Mouse (Mus musculus) yolk sac, embryonic 10.5 days (tissue): ENCODE data around the gene Desi2.
A peak's percentile ranks its signal among the peaks of the same experiment; 100 is the strongest.
"Not testable (repeated sequence)": the region's sequence is repeated elsewhere in the genome, so short reads cannot be mapped to it uniquely, and the experiment has no call there.

Experiments used
- DNase-seq: peaks from one replicate; pipeline ENCODE4 v3.0.0-alpha.2; 2017; ENCODE audit warnings: low spot score

The Desi2 gene

DNA sequence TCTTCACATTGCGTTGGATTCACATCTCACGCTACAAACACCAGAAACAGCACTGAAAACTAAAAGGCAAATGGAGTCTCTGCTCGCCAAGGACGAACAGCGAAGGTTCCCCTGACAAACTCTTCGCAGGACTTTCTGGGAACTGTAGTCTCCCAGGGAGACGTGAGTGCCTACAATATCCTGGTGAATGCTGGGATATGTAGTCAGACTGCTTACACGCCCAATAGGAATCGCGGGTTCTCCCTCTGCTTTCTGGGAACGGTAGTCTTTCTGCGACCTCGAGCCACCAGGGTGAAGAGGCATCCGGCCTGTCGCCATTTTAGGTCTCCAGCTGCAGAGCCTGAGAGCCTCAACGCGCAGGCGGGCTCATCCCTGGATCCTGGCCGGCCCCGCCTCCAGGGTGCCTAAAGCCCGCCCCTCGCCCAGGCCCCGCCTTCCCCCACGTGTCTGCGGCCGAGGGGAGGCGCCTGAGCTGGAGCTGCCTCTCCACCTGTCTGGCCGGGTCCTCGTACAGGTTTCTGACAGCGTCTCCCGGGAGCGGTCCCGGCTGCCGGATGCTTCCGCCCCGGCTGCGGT lies at the start of gene Desi2:
TSS of gene Desi2 (plus strand) at position 202 of the 576 bp plus-strand sequence.
- peak; percentile 96 for DNase-seq

DNA sequence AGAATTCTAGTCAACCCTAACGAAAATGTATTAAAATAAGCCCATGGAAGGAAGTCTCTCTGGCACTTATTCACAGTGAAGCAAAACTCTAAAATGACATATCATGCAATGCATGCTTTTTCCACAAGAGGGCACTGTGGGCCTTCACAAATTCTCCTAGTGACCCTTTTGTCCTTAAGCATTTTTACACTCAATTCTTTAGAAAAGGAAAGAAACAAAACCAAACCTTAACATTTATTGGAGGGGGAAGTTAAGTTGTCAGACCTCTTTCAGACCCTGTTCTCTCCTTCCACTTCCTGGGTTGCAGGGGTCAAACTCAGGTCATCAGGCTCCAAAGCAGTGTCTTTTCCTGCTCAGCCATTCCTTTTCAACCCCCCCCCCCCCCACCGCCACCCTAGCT lies 40.7 kb upstream of the Desi2 start:
- DNase-seq, result not testable (repeated sequence)

DNA sequence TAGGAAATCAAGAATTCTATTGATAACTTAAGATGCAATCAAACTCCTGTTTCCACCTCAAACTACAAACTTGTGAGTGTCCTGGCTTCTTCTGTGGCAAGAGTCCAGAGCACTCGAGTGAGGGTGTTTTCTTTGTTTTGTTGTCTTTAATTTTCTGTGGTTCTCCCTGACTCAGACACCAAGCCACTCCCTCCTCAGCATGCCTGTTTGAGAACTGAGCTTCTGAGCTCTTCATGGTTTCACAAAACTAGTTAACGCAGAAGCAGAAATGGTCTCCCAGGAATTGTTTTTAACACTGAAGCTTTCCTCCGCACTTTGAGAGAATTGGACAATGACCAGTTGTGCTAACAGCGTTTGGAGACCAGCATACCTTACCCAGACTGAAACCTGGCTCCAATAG lies 40.3 kb upstream of the Desi2 start:
- not testable (repeated sequence) for DNase-seq

DNA sequence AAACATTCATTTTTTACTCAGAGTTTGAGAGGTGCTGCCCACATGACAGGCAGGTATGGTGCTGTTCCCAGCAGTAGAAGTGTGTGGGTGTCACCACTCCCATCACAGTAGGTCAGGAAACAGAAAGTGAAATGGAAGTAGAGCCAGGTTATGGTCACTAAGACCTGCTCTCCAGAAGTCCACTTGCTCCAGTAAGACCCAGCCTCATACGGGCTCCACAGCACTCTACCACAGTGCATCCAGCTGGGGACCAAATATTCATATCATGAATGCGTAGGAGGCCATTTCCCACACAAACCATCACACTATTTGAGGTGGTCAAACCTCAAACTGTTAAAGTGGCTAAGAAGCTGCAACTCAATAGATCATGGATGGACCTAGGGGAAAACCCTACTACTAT lies 5.0 kb upstream of the Desi2 start:
- no peak for DNase-seq

DNA sequence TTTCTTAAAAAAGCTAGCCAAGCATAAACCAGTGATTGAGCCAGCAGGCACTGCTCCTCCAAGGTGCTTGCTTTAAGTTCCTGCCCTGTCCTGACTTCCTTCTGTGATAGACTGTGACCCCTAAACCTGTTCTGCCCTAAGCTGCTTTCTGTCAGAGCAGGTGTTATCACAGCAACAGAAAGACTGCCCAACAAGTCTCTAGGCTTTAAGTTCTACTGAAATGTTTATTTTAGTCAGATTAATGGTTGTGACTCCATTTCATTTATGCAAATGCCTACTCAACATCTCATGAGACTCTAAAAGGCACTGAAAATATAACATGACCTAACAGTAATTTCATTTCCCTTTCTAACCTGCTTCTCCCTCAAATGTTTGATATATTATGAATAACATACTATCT lies 1.6 kb upstream of the Desi2 start:
- DNase-seq, result no peak

DNA sequence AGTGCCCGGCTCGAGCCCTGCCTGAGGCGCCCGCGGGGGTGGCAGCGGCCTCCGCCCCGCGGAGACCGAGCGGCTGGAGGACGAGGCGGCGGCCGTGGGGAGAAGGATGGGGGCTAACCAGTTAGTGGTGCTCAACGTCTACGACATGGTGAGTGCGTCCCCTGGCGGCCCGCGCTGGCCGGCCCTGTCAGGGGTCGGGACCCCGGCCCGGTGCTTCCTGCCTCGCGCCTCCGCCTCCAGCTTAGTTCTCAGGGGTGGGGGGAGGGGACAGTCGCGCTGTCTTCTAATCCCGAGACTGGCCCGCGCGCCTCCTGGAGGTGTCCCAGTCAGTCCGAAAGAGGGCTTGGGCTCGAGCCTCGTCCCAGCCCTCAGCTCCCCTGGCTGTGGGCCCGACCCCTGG lies 593 bp downstream of the Desi2 start:
- not testable (repeated sequence) for DNase-seq

DNA sequence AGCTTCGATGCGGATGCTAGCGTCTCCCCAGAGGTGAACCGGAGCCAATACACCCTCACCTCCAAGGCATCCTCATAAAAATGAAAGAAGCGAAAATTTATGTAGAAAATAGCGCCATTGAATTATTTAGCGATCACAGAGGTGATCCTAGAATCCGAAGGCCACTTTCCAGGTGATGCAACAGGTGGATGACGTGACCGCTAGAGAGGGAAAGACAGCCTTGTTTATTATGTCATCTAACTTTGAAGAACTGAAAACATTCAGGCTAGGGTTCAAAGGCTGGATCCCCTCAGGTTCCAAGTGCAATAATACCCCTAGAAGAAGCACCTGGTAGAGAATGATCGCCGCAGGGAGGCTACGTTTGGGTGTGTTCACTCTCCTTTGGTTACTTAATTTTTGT lies 1.2 kb downstream of the Desi2 start:
- DNase-seq, result peak; percentile 47

DNA sequence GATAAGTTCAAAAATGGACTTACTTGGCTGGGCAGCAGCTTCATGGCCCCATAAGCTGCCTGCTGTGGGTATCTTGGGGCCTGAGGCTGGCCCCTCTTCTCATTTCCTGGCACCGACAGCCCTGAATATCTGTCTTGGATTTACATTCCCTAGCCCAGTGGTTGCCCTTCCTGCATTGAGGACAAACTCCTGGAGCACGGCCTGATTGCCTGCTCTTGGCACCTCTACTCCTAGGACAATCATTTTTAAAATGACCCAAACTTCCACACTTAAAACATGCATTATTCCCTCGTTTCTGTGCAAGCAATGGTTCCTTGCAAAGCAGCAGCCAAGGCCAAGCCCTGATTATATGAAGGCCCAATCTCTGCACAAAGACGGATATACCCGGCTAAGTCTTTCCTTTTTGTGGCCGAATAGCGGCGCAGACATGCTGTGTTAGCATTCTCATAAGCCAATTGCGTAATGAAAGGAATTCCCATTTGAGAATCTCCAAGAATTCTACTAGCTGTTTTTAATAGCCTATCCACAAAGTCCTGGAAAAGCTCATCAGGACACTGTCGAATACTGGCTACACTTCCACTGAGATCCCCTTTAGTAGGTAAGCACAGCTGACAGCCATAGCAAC lies 18.6 kb downstream of the Desi2 start:
- DNase-seq, result no peak

DNA sequence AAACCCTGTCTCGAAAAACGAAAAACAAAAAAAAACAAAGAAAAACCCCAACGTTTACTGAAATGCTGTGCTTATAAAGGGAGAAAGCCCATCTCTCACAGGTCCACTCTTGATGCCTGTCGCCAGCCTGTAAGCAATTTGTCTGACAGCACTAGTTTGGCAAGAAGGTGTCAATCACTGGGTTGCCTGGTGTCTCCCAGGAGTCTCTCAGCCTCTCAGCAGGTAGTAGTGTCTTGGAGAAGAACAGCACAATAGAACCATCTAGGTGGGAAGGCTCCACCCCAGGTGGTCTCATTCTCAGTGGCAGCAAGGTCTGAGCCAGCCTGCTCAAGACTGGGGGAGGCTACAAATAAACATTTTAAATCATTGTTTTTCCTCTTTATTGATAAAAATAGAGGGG lies 20.6 kb downstream of the Desi2 start:
- not testable (repeated sequence) for DNase-seq

DNA sequence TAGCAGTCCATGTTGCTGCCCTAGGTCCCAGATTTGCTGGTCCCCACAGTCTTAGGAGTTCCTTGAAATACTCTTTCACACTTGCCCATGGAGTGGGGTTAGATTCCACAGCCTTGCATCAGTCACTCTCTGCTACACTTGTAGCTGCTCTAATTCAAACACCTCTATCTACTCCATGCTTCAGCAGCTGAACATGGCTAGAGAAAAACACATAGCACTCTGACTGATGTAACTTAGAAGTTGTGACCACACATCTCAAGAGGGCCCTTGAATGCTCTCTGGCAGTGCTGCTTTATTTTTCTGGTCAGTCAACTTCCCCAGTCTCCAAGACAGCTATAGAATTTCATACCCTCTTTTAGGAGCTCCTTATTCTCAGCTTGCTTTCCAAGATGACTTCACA lies 22.7 kb downstream of the Desi2 start:
- DNase-seq, result no peak

DNA sequence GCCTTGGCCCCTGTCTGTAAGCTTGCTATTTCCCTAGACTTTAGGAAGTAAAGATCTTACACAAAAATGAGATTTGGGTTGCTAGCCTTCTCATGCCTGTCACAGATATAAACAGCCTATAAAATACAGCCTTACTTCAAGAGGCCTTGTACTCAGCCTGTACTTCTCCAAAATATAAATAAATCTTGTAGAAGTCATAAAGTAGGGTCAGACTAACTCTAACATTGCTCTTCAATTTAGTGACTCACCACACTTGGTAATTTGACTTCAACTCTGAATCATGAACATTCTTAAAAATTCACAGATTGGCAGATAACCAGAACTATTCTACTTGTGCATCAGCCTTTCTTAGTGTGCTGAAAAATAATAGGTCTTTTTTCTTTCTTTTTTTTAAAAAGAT lies 29.9 kb downstream of the Desi2 start:
- DNase-seq, result no peak

DNA sequence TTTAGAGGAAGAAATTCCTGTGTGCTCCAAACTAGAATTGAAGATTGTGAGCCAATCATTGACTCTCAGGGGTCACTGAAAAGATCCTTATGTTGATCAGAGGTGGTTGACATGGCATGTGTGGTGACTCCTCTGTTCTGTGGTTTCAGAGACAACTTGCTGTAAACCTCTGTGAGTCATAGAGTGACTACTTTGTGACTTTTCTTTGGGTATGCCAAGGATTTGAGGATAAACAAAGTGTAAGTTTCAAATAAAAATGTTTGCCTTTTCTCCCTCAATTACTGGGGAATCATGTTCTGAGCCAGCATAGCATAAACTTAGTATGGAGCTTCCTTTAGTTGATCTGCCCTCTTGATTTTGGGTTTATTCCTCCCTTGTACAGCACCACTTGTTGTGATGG lies 31.1 kb downstream of the Desi2 start:
- no peak for DNase-seq

DNA sequence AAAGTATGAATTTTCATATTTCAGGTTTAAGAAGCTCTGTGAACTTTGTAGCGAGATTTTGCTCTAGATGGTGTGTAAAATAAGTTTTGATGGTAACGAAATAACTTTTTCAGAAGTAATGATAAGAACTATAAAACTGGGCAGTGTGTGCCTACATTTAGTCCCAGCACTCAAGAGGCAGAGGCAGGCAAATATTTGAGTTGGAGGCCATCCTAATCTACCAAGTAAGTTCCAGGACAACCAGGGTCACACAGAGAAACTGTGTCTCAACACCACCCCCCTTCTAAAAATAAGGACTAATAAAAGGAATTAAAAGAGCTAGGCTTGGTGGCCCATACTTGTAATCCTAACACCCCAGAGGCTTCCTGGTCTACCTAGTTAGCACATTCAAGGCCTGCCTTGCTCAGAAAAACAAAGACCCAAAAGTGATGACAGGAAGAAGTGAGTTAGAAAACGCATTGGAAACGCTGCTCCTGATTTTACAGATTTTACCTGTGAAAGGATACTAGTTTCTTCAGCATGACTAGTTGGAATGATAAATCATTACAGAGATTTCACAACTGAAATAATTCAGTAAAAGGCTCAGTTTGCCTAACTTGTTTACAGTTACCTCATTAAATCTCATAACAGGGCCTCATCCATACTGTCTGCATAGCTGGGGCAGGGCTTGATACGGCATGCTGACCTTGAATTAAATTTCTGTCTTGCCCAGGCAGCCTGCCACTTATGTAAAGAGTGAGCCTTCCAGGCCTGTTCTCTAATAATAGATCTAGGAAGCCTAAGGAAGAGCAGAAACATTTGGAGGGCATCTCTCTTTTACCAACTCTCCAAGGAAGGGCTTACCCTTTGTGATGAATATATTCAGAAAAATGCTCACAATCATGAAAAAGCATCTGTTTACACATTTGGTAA lies 32.2 kb downstream of the Desi2 start:
- no peak for DNase-seq

DNA sequence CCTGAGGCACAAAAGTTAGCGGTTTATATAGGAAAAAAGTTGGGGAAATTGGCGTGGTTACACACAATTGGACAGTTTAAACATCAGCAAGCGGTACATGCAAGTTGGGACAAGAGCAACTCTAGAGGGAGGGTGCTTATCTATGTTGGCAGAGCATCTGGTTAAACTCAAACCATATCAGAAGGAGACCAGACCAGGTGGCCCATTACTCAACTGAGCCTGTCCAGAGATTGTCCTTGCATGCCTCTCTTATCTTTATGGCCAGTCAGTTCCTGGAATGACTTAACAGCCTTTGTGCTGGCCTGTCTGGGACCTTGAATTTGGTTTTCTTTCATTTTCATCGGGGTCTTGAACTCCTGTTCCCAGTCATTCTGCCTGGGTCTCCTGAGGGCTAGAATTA lies 41.7 kb downstream of the Desi2 start:
- DNase-seq, result not testable (repeated sequence)

DNA sequence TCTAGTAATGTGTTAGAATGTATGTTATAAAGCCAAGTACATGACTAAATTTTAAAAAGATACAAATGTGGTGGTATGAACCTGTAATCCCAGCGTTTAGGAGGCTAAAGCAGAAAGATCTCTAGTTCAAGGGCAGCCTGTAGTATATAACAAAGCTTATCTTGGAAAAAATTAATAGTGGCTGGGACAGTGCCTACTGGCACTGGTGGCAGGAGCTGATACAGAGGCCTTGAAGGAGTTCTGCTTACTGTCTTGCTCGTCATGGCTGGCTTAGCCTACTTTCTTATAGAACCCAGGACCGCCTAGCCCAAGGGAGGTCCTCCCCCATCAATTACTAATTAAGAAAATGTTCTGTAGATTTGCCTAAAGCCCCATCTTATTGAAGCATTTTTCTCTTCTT lies 46.9 kb downstream of the Desi2 start:
- DNase-seq, result no peak

DNA sequence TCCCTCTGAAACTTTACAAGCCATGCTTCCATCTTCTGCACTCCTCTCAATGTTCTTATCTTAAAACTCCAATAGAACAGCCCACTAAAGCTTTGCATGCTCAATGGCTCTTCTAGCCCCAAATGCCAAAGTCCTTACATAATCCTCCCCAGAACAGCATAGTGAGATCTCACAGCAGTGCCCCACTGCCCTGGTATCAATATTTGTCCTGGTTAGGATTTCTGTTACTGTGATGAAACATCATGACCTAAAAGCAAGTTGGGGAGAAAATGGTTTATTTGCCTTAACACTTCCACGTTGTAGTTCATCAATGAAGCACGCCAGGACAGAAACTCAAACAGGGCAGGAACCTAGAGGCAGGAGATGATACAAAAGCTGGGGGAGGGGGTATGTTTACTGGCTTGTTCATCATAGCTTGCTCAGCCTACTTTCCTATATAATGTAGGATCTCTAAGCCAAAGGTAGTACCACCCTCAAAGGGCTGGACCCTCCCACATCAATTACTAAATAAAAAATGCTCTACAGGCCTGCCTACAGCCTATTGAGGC lies 48.8 kb downstream of the Desi2 start:
- DNase-seq, result no peak

DNA sequence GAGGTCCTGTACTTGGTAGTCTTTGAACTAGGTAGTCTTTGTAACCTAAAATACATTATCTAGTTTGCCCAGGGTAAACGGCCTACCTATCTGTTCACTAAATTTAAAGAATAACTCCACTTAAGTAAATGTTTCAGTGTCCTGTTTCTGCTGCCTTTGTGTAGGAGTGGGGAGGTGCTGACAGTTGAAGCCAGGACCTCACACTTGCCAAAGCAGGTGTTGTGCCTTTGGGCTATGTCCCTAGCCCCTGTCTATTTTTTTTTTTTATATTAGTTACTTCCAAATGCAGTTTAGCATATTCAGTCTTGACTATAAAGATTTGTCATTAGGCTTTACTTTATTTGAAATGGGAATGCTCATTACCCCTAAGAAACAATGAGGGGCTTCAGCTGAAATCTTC lies 51.5 kb downstream of the Desi2 start:
- no peak for DNase-seq

DNA sequence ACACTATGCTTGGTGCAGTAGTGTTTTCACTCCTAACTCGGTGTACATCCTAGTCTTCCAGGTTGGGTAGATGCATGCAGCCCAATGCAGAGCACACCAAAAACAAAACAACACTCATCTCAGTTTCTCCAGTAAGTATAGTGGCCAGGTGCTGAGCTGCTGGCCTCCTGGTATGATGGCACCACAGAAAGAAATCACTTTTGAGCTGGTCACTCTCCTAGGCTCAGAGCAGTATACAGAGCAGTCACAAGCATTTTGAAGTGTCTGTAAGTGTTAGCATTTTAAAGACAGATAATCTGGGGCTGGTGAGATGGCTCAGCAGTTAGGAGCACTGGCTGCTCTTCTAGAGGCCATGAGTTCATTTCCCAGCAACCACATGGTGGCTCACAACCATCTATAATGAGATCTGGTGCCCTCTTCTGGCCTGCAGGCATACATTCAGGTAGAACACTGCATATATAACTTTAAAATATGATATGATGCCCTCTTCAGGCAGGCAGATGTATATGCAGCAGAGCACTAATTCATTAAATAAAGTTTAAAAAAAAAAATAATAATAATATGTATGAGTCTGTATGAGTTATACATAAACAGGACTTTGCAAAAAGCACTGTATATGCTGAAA lies 54.8 kb downstream of the Desi2 start:
- no peak for DNase-seq

DNA sequence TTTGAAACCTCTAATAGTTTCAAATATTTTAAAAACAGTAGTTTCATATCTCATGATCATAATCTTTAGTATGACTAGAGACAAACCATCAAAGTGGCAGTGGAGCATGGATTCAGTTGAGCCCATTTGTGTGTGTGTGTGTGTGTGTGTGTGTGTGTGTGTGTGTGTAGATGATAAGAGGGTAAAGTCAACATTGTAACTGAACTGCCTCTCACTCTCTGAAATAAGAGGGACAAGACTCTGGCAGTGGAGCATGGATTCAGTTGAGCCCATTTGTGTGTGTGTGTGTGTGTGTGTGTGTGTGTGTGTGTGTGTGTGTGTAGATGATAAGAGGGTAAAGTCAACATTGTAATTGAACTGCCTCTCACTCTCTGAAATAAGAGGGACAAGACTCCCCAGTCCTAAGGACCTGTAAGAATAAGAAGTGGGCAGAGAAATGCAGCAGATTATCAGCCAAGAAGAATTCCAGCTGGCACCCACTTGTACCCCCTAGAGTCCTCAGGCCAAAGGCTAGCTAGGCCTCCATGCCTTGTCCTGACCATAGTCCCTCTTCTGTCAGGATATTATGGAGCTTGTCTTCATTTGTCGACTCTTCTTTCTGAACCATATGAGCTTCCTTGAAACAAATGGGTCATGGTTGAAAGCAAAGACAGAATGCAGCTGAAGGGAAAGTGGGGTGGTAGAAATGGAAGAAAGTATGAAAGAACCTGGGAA lies 61.0 kb downstream of the Desi2 start:
- no peak for DNase-seq

DNA sequence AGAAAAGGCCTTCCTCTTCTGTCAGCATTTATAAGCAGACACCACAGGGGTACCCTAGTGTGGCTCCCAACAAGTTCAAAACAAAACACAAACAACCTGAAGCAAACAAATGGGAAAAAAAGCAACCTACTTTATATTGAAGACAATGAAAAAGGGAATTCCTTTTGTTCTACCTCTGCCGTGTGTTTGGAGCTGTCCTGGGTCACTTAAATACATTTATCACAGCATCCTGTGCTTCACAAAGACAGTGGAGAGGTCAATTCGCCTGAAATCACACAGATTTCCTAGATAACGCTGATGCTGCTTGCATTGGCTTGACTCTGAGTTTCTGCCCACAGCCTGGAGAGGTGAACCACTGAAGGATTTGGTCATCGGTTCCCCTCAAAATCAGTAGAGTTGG lies 67.4 kb downstream of the Desi2 start:
- DNase-seq, result no peak

DNA sequence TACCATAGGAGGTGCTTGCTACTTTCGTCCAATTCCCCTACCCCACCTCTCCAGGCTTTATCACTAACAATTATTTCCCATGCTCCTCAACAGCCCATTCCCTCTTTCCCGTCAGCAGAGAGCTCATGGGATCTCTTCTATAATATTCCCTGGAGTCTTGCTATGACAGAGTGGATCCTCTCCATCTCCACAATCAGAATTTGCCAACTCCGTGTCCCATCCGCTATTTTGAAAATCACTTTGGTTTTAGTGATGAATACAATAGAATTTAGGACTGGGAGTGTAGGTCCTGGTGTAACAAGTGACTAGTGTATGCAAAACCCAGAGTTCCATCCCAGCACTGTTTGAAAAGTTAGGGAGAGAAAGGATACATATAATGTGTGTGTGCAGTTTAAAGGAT lies 69.1 kb downstream of the Desi2 start:
- no peak for DNase-seq

DNA sequence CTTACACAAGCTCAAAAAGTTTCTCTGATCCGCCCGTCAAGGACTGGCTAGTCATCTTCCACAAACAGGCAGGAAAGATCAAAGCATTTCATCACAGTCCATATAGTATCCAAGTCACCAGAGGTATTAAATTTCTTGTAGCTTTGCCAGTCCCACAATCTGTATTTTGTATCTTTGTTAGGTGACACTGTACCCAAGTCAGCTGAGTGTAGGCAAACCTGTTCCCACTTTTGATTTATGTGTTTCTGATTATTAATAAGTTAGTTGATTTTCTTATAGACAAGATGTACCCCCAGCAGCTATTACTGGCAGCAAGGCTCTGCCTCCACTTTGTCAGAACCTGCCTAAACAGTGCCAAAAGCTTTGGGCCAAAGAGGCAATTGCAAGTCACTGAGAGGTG lies 71.6 kb downstream of the Desi2 start:
- DNase-seq, result no peak
